Mouse (Mus musculus): ENCODE measurements around the gene Hsd17b6. TPM values are rescaled to one million over a fixed set of nuclear protein-coding genes. Genes with fewer than 3 reads are reported as not detected.

Hsd17b6 gene
- total and polyA plus RNA-seq, 2 experiments from 2014 or later = not detected

- 4% methylated on average over 10 of the region's 10 CpGs for WGBS
- H3K9ac ChIP-seq = peak overlapping the region; percentile 91
- DNase-seq (peak; percentile 16), ATAC-seq (no peak)
- peak overlapping the region; percentile 96 for H3K4me3 ChIP-seq (ENCODE audit: low read depth, low read length)
- TF ChIP-seq CTCF (IDR thresholded peaks at IDR 0.05; ENCODE audit: low read depth) = no peak
- no peaks in the 10 kb centered on the region for H3K27me3 ChIP-seq (ENCODE audit: insufficient read depth, low read length)
- H3K9me3 ChIP-seq (ENCODE audit: low read length) = no peaks in the 10 kb centered on the region
- H3K36me3 ChIP-seq (ENCODE audit: insufficient read depth) = peaks cover 25% of the 10 kb centered on the region
- peak overlapping the region; percentile 66 for H3K4me2 ChIP-seq (ENCODE audit: low read depth)
- H3K4me1 ChIP-seq (ENCODE audit: insufficient read depth) = peaks cover 20% of the 10 kb centered on the region; the same call in 1 of the 2 replicates
- peak overlapping the region; percentile 97 for H3K27ac ChIP-seq (ENCODE audit: low read depth, low read length)
These were observed 29.5 kb upstream of the Hsd17b6 start for GRCm38 (mm10) chr10:128036746-128037425.

DNA sequence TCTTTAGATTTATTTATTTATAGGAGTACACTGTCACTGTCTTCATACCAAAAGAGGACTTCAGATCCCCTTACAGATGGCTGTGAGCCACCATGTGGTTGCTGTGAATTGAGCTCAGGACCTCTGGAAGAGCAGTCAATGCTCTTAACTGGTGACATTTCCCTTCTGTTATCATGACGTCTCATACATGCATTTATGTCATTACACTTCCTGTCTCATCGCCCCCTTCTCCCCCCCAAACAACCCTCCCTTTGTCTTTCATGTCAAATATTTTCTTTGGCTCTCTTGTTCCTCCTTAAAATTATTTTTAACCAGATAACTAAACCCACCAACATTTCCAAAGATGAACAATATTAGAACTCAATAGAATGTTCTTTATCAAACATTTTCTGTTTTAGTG lies 23.4 kb upstream of the Hsd17b6 start:
- Histone ChIP-seq H3K9ac (no peak overlapping the region), H3K4me1 (ENCODE audit: insufficient read depth) (0 out of 2 replicates have a peak, but pooled peaks cover 5% of the 10 kb centered on the region), H3K4me3 (ENCODE audit: low read depth, low read length) (no peak overlapping the region), H3K9me3 (ENCODE audit: low read length) (no peaks in the 10 kb centered on the region), H3K27me3 (ENCODE audit: insufficient read depth, low read length) (no peaks in the 10 kb centered on the region), H3K36me3 (ENCODE audit: insufficient read depth) (peaks cover 31% of the 10 kb centered on the region), H3K27ac (ENCODE audit: low read depth, low read length) (no peak overlapping the region), H3K4me2 (ENCODE audit: low read depth) (no peak overlapping the region)
- 91% methylated on average over 2 of the region's 2 CpGs for WGBS
- TF ChIP-seq CTCF (IDR thresholded peaks at IDR 0.05; ENCODE audit: low read depth) = no peak
- no peak for DNase-seq
- ATAC-seq = no peak

DNA sequence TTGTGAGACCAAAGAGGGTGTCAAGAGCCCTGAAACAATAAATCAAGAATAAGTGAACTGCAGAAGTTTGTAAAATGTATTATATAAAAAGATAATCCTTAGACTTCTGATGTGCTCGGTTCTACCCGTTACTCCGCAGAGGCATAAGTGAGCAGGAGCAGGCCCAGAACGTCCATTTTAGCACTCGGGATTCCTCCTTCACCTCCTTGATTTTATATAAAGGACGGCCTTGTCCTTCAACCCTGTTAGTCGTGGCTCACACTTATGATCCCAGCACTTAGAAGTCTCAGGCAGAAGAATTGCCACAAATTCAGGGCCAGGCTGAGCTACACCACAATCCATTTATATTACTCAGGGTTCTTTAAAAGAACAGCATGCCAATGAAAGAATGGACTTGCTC lies 22.5 kb upstream of the Hsd17b6 start:
- no peak overlapping the region for H3K27ac ChIP-seq (ENCODE audit: low read depth, low read length)
- 0 out of 2 replicates have a peak, but pooled peaks cover 4% of the 10 kb centered on the region for H3K4me1 ChIP-seq (ENCODE audit: insufficient read depth)
- H3K4me2 ChIP-seq (ENCODE audit: low read depth) = no peak overlapping the region
- no peaks in the 10 kb centered on the region for H3K9me3 ChIP-seq (ENCODE audit: low read length)
- H3K36me3 ChIP-seq (ENCODE audit: insufficient read depth) = peaks cover 31% of the 10 kb centered on the region
- H3K4me3 ChIP-seq (ENCODE audit: low read depth, low read length) = no peak overlapping the region
- no peak for TF ChIP-seq CTCF (IDR thresholded peaks at IDR 0.05; ENCODE audit: low read depth)
- H3K9ac ChIP-seq = no peak overlapping the region
- DNase-seq = no peak
- no peak for ATAC-seq
- 91% methylated on average over 7 of the region's 7 CpGs for WGBS
- no peaks in the 10 kb centered on the region for H3K27me3 ChIP-seq (ENCODE audit: insufficient read depth, low read length)

- 97% methylated on average over 10 of the region's 10 CpGs for WGBS
- peaks cover 23% of the 10 kb centered on the region; the same call in 1 of the 2 replicates for H3K36me3 ChIP-seq (ENCODE audit: insufficient read depth)
- DNase-seq = no peak
These were observed 16.1 kb upstream of the Hsd17b6 start for GRCm38 (mm10) chr10:128023496-128023895.

GRCm38 (mm10) chr10:128022196-128022595 lies 14.8 kb upstream of the Hsd17b6 start:
- TF ChIP-seq CTCF (IDR thresholded peaks at IDR 0.05; ENCODE audit: low read depth) = no peak
- peaks cover 20% of the 10 kb centered on the region; the same call in 1 of the 2 replicates for H3K36me3 ChIP-seq (ENCODE audit: insufficient read depth)
- no peak overlapping the region for H3K9ac ChIP-seq
- no peak for ATAC-seq
- no peak for DNase-seq
- no peak overlapping the region for H3K27ac ChIP-seq (ENCODE audit: low read depth, low read length)
- H3K4me2 ChIP-seq (ENCODE audit: low read depth) = no peak overlapping the region
- no peaks in the 10 kb centered on the region for H3K27me3 ChIP-seq (ENCODE audit: insufficient read depth, low read length)
- no peak overlapping the region for H3K4me3 ChIP-seq (ENCODE audit: low read depth, low read length)
- WGBS = 96% methylated on average over 5 of the region's 5 CpGs
- no peaks in the 10 kb centered on the region for H3K4me1 ChIP-seq (ENCODE audit: insufficient read depth)
- no peaks in the 10 kb centered on the region for H3K9me3 ChIP-seq (ENCODE audit: low read length)

More at GRCm38 (mm10) chr10:128023496-128023895, 16.1 kb upstream of the Hsd17b6 start:
- Histone ChIP-seq H3K4me2 (ENCODE audit: low read depth) (no peak overlapping the region), H3K4me1 (ENCODE audit: insufficient read depth) (no peaks in the 10 kb centered on the region), H3K9me3 (ENCODE audit: low read length) (no peaks in the 10 kb centered on the region), H3K9ac (no peak overlapping the region), H3K27ac (ENCODE audit: low read depth, low read length) (no peak overlapping the region), H3K4me3 (ENCODE audit: low read depth, low read length) (no peak overlapping the region), H3K27me3 (ENCODE audit: insufficient read depth, low read length) (no peaks in the 10 kb centered on the region)
- no peak for TF ChIP-seq CTCF (IDR thresholded peaks at IDR 0.05; ENCODE audit: low read depth)
- ATAC-seq = no peak

DNA sequence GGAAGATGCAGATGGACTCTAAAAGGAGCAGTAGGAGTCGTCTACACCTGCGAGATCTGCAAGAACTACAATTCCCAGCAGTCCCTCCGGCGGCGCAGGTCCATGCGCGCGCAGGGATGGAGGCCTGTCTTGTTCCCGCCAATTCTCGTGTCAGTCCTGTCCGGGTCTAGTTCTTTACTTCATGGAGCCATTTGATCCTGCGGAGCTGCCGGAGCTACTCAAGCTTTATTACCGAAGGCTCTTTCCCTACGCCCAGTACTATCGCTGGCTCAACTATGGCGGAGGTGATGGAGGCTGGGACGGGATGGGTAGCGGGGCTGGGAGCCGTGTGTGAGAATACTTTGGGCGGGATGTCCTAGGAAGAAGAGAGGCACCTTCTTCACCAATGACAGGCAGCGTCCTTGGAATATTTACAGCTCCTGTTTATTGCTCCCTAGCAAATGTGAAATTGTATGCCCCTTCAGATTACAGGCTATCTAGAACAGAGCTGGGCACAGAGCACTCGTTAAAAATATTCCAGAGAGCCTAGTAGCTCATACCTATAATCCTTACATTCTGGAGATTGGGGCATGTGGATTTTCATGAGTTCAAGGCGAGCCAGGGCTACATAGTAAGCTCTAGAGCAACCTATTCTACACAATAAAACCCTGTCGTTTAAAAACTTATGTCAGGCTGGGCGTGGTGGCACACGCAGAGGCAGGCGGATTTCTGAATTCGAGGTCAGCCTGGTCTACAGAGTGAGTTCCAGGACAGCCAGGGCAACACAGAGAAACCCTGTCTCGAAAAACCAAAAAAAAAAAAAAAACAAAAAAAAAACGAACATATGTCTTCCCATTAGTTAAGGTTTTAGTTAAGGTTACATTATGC lies 7.9 kb upstream of the Hsd17b6 start, which contains the start of gene Prim1:
Prim1 (plus strand) TSS at position 101 of the 867 bp plus-strand sequence.
- Histone ChIP-seq H3K4me2 (ENCODE audit: low read depth) (peak within 1 kb of the TSS; percentile 60), H3K36me3 (ENCODE audit: insufficient read depth) (no peaks in the 10 kb centered on the region), H3K27ac (ENCODE audit: low read depth, low read length) (peak within 1 kb of the TSS; percentile 57), H3K9ac (peak within 1 kb of the TSS; percentile 57), H3K4me1 (ENCODE audit: insufficient read depth) (peaks cover 6% of the 10 kb centered on the region; the same call in 1 of the 2 replicates), H3K9me3 (ENCODE audit: low read length) (no peaks in the 10 kb centered on the region), H3K4me3 (ENCODE audit: low read depth, low read length) (peak within 1 kb of the TSS; percentile 70), H3K27me3 (ENCODE audit: insufficient read depth, low read length) (no peaks in the 10 kb centered on the region)
- peak; percentile 87 for DNase-seq
- TF ChIP-seq CTCF (IDR thresholded peaks at IDR 0.05; ENCODE audit: low read depth) = peak; percentile 17; the same call in 1 of the 2 replicates
- WGBS = 3% methylated on average over 31 of the region's 31 CpGs
- peak; percentile 97 for ATAC-seq
